Mouse (Mus musculus): Measurements from ENCODE around the gene Brwd1. TPM values are rescaled to one million over a fixed set of nuclear protein-coding genes. Genes with fewer than 3 reads are reported as not detected.
"Not testable (repeated sequence)": the region's sequence is repeated elsewhere in the genome, so short reads cannot be mapped to it uniquely, and the experiment has no call there.

Brwd1 gene
- polyA plus RNA-seq (2016; fragmentation: Nextera tagmentation; extraction: Ambion mirVana) = 89.2 and 93.6 TPM in 2 replicates

DNA sequence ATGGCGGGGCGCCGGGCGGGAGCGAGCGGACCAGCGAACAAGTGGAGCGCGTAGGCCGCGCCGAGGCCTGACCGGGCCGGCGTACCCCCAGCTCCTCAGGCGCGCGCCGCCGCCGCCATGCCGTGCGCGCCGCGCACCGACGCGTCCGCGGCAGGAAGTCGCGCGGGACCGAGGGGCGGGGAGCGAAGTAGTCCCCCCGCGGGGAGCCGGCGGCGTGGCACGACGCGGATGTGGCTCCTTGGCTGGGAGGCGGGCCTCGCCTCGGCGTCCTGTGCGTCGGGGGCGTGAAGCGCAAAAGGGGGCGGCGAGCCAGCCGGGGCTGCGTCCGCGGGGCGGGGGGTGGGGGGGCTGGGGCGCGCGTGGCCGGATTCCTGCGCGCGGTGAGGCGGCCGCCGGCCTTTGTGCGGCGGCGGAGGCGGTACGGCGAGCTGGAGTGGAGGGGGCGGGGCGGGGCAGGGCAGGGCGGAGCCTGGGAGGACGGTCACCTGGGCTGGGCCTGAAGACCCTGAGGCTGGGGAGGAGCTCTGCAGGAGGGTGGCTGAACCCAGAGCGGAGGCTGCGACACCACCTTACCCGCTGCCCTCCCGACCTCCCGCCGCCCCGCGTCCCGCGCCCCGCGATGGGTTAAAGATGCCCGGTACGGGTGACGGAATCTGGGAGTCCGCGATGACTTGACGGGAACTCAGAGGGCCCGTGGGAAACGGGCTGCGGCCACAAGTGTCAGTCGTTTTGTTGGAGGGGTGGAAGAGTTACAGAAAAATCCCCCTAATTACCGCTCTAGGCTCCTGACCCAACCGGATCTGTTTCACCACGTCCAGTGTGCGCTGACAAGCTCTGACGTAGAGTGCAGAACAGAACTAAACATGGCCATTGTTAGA, at the start of gene Brwd1:
Gene Brwd1 (minus strand): TSS at position 226 of the 878 bp plus-strand sequence.
- Histone ChIP-seq H3K4me3 (peak within 1 kb of the TSS; percentile 100), H3K27me3 (ENCODE audit: insufficient read depth, poor library complexity, severe bottlenecking) (no peaks in the 10 kb centered on the region), H3K27ac (peak within 1 kb of the TSS; percentile 99), H3K36me3 (peaks cover 30% of the 10 kb centered on the region), H3K9me3 (no peaks in the 10 kb centered on the region), H3K4me1 (peaks cover 27% of the 10 kb centered on the region)
- DNase-seq (ENCODE audit: low spot score) = peak; percentile 96
- WGBS = 1% methylated on average over 86 of the region's 107 CpGs

DNA sequence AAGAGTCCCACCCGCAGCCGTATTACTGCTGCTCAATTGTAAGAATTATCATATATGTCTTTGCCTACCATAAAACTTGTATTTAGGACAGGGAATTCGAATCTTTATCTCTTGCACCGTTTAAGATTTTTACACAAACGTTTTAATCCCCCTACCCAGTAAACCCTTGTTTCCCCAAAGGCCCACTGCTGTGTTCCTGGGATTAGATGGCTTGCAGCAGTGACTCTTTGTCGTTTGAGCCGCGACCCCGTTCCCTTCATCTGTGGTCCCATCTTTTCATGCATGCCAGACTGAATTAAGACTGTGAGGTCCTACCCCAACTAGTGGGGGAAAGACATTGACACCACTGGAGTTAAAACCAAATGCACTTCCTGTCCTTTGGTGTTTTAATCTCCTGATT, 46.1 kb upstream of the Brwd1 start:
- peaks cover 20% of the 10 kb centered on the region for H3K4me1 ChIP-seq
- H3K27me3 ChIP-seq (ENCODE audit: insufficient read depth, poor library complexity, severe bottlenecking) = no peaks in the 10 kb centered on the region
- 3% methylated on average over 9 of the region's 9 CpGs for WGBS
- H3K27ac ChIP-seq = peak overlapping the region; percentile 100
- no peaks in the 10 kb centered on the region for H3K9me3 ChIP-seq
- H3K36me3 ChIP-seq = peaks cover 35% of the 10 kb centered on the region
- DNase-seq (ENCODE audit: low spot score) = no peak
- peak overlapping the region; percentile 97 for H3K4me3 ChIP-seq

DNA sequence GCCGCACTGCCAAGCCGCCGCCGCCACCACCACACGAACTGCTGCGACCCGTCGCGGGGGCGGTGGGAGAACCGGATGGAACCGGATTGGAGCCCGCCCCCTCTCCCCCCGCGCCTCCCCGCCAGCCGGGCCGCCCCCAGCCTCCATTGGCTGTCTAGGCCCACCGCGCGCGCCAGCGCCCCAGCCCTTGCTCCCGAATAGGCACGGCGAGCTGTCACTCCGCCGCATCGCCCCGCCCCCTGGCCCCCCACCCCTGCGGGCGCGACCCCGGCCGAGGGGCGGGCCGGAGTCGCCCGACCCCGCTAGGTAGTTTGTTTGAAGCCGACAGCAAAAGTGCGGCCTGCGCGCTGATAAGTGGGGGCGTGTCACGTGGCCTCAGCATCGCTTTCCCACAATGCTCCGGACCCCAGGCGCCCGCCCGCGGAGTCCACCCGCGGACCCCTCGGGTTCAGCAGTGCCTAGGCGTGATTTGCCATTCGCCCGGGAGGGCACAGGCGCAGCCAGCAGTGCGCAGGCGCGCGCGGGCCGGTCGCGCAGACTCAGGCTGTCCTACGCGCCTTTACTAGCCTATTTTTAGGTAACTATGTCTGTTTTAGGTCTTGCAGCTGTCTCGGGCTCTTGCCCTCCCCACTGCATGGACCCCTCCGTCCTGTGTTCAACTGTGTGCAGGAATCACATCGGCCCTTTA, 45.5 kb upstream of the Brwd1 start, which contains the start of gene Hmgn1:
Gene Hmgn1 (minus strand): TSS at position 73 of the 688 bp plus-strand sequence.
- DNase-seq (ENCODE audit: low spot score) = peak; percentile 99
- Histone ChIP-seq H3K9me3 (no peaks in the 10 kb centered on the region), H3K36me3 (peaks cover 41% of the 10 kb centered on the region), H3K27me3 (ENCODE audit: insufficient read depth, poor library complexity, severe bottlenecking) (no peaks in the 10 kb centered on the region), H3K4me1 (peaks cover 20% of the 10 kb centered on the region), H3K4me3 (peak within 1 kb of the TSS; percentile 97), H3K27ac (peak within 1 kb of the TSS; percentile 100)
- WGBS = under 1% methylated on average over 65 of the region's 72 CpGs

DNA sequence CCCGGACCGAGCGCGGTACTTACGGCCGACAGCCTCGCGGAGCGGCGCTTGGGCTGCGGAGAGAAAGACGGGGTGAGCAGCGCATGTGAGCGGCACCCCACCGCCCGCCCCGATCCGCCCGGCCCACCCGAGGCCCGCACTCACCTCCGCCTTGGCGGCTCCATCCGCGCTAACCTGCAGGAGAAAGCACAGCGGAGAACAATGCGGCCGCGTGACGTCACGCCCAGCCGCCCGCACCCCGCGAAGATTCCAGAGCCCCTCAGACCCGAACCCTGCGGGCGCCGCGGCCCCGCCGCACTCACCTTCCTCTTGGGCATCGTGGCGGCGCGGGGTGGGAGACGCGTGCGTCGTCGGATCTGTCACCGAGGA, 44.9 kb upstream of the Brwd1 start:
- H3K27ac ChIP-seq = peak overlapping the region; percentile 100
- peaks cover 47% of the 10 kb centered on the region for H3K36me3 ChIP-seq
- no peak for DNase-seq (ENCODE audit: low spot score)
- H3K4me3 ChIP-seq = peak overlapping the region; percentile 97
- peaks cover 20% of the 10 kb centered on the region for H3K4me1 ChIP-seq
- H3K9me3 ChIP-seq = no peaks in the 10 kb centered on the region
- under 1% methylated on average over 52 of the region's 52 CpGs for WGBS
- H3K27me3 ChIP-seq (ENCODE audit: insufficient read depth, poor library complexity, severe bottlenecking) = no peaks in the 10 kb centered on the region

DNA sequence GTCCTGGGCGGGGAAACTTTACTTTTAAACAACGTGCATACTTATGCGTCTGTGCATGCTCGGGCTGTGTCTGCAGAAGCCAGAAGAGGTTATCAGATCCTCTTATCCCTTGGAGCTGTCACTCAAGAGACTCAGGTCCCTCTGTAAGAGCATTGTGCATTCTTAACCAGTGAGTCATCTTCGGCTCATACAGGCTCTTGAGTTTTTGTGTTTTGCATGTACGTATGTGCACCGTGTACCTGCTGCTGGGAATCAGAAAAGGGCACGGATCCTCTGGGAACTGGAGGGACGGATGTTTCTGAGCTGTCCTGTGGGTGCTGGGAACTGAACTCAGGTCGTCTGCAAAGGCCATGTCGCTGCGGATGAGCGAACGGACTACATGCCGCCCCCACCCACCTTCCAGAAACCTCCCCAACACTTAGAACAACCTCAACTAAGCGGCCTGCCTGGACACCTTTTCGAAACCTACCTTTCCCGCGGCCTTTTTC, 44.4 kb upstream of the Brwd1 start:
- Histone ChIP-seq H3K36me3 (peaks cover 50% of the 10 kb centered on the region), H3K4me1 (peaks cover 20% of the 10 kb centered on the region), H3K4me3 (peak overlapping the region; percentile 97), H3K27me3 (ENCODE audit: insufficient read depth, poor library complexity, severe bottlenecking) (no peaks in the 10 kb centered on the region), H3K27ac (peak overlapping the region; percentile 100), H3K9me3 (no peaks in the 10 kb centered on the region)
- peak; percentile 83 for DNase-seq (ENCODE audit: low spot score)
- 3% methylated on average over 19 of the region's 19 CpGs for WGBS

DNA sequence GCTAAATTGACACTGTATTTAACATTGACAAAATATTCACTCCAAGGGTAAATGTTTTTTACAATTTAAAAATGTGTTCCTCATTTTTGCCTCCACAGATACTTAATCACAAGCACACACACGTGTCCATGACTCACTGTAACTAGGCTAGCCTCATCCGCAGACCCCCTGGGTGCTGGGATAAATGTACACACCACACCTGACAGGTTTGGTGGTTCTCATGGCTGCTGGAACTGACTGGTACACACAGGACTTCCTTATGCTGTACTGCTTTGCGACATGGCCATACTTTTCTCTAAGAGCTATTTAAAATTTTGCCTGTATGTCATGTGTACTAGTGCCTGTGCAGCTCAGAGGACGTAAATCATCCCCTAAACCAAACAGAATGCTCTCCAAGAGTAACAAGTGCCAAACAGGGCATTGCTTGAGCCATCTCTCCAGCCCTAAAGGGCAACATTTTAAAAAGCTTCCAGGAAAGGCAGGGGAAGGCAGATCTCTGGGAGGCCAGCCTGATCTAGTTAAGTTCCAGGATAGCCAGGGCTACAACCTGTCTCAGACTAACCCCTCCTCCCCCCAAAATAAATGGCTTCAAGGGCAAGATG, 37.8 kb upstream of the Brwd1 start:
- Histone ChIP-seq H3K4me3 (no peak overlapping the region), H3K4me1 (0 out of 2 replicates have a peak, but pooled peaks cover 3% of the 10 kb centered on the region), H3K36me3 (peaks cover 50% of the 10 kb centered on the region), H3K9me3 (no peaks in the 10 kb centered on the region), H3K27me3 (ENCODE audit: insufficient read depth, poor library complexity, severe bottlenecking) (no peaks in the 10 kb centered on the region), H3K27ac (no peak overlapping the region)
- 74% methylated on average over 4 of the region's 4 CpGs for WGBS
- no peak for DNase-seq (ENCODE audit: low spot score)

DNA sequence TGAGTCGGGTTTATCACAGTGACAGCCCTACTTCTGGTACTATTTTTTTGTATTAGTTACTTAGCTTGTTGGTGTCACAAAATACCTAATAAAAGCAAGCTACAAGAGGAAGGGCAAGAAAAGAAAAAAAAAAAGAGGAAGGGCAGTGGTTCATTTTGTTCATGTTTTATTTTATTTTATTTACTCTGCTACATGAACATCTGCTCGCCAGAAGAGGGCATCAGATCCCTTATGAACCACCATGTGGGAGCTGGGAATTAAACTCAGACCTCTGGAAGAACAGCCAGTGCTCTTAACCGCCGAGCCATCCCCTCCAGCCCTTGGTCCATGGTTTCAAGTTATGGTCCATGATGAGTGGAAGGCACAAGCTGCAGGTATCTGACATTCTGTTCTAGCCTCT, 32.4 kb upstream of the Brwd1 start:
- no peak overlapping the region; the same call in 1 of the 2 replicates for H3K27ac ChIP-seq
- DNase-seq (ENCODE audit: low spot score) = no peak
- no peaks in the 10 kb centered on the region for H3K9me3 ChIP-seq
- H3K27me3 ChIP-seq (ENCODE audit: insufficient read depth, poor library complexity, severe bottlenecking) = no peaks in the 10 kb centered on the region
- 44% methylated on average over 4 of the region's 4 CpGs for WGBS
- H3K36me3 ChIP-seq = peaks cover 7% of the 10 kb centered on the region; the same call in 1 of the 2 replicates
- H3K4me3 ChIP-seq = no peak overlapping the region
- peaks cover 3% of the 10 kb centered on the region; the same call in 1 of the 2 replicates for H3K4me1 ChIP-seq

DNA sequence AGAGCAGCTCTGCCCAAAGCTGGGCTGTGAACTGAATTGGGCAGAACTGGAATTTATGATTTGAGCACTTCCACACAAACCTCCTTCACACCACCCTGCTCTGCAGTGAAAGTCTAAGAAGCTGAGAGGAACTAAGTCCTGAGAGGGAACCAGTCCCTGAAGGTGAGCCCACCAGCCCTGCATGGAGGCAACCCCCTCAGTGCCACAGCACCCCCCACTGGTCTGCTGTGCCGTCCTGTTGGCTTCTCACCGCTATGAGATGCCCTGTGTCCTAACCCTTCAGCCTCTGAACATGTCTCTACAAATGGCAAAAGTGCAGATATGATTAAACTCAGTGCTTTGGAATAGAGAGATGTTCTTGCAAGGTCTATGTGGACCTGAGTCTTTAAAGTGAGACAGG, 30.4 kb upstream of the Brwd1 start:
- WGBS = 42% methylated on average over 2 of the region's 2 CpGs
- H3K9me3 ChIP-seq = no peaks in the 10 kb centered on the region
- peaks cover 3% of the 10 kb centered on the region; the same call in 1 of the 2 replicates for H3K36me3 ChIP-seq
- no peak overlapping the region for H3K4me3 ChIP-seq
- no peaks in the 10 kb centered on the region; the same call in 1 of the 2 replicates for H3K4me1 ChIP-seq
- H3K27ac ChIP-seq = no peak overlapping the region
- no peak for DNase-seq (ENCODE audit: low spot score)
- no peaks in the 10 kb centered on the region for H3K27me3 ChIP-seq (ENCODE audit: insufficient read depth, poor library complexity, severe bottlenecking)

DNA sequence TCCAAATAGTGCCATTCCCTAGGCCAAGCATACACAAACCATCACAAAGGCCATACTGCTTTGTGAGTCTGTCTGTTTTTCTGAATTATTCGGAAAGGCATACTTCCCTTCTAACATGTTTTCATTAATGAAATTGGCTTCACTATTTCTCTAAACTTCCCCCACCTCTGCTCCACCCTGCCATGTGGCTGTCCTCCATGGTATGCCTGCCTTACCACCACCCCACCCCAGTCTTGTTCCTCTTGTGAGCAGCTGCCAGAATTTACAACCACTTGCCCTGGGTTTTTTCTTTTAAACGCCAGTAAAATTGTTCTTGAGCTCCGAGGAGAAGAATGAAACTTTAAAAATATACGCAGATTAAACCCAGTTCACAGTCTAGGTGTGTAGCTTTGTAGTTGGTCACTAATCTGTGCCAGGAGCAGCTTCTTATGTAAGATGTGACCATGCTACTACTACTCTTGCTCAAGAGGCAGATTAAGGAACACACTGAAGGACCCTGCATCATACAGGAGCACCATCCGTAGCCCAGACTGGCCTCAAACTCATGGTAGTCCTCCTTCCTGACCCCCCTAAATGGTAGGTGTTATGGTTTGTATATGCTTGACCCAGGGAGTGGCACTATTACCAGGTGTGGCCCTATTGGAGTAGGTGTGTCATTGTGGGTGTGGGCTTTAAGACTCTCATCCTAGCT, 28.5 kb upstream of the Brwd1 start:
- 87% methylated on average over 5 of the region's 5 CpGs for WGBS
- Histone ChIP-seq H3K4me3 (no peak overlapping the region), H3K27me3 (ENCODE audit: insufficient read depth, poor library complexity, severe bottlenecking) (no peaks in the 10 kb centered on the region), H3K4me1 (no peaks in the 10 kb centered on the region; the same call in 1 of the 2 replicates), H3K9me3 (no peaks in the 10 kb centered on the region), H3K27ac (no peak overlapping the region), H3K36me3 (no peaks in the 10 kb centered on the region)
- DNase-seq (ENCODE audit: low spot score) = no peak

DNA sequence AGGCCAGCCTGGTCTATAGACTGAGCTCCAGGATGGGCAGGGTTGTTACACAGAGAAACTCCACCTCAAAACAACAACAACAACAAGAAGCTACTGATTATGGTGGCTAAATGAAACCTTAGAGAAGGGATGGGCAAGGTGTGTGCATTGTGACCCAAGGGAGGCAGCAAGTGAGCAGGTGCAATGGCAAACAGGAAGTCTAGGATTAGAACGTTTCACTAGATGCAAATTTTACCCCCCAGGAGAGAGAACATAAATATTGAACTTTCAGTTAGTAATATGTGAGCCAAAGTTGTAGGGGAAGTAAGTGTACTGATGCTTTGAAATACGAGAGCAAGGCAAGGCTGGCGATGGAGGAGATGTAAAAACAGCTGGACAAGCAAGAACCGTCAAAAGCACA, 27.3 kb upstream of the Brwd1 start:
- 67% methylated on average over 4 of the region's 4 CpGs for WGBS
- no peaks in the 10 kb centered on the region for H3K27me3 ChIP-seq (ENCODE audit: insufficient read depth, poor library complexity, severe bottlenecking)

DNA sequence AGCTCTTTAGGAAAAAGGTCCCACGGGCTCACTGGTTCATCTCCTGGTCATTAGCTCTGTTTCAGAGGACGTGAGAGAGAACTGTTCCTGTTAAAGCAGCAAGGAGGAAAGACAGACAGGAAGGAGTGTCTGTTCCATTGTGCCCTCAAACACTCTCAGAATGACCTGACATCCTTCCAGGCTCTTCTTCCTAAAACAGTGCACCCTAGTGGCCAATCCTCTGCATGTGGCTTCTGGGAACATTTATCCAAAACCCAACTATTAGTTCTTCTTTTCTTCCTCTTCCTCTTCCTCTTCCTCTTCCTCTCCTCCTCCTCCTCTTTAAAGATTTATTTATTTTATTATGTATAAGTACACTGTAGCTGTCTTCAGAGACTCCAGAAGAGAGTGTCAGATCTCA, 20.7 kb upstream of the Brwd1 start:
- H3K27ac ChIP-seq = no peak overlapping the region
- no peak overlapping the region for H3K4me3 ChIP-seq
- H3K9me3 ChIP-seq = no peaks in the 10 kb centered on the region
- no peaks in the 10 kb centered on the region for H3K36me3 ChIP-seq
- H3K4me1 ChIP-seq = no peaks in the 10 kb centered on the region
- 39% methylated on average over 2 of the region's 2 CpGs for WGBS
- H3K27me3 ChIP-seq (ENCODE audit: insufficient read depth, poor library complexity, severe bottlenecking) = no peaks in the 10 kb centered on the region
- no peak for DNase-seq (ENCODE audit: low spot score)

More for the DNA sequence above, 27.3 kb upstream of the Brwd1 start:
- Histone ChIP-seq H3K27ac (no peak overlapping the region), H3K4me1 (no peaks in the 10 kb centered on the region; the same call in 1 of the 2 replicates), H3K36me3 (no peaks in the 10 kb centered on the region), H3K9me3 (no peaks in the 10 kb centered on the region), H3K4me3 (no peak overlapping the region)
- no peak for DNase-seq (ENCODE audit: low spot score)

DNA sequence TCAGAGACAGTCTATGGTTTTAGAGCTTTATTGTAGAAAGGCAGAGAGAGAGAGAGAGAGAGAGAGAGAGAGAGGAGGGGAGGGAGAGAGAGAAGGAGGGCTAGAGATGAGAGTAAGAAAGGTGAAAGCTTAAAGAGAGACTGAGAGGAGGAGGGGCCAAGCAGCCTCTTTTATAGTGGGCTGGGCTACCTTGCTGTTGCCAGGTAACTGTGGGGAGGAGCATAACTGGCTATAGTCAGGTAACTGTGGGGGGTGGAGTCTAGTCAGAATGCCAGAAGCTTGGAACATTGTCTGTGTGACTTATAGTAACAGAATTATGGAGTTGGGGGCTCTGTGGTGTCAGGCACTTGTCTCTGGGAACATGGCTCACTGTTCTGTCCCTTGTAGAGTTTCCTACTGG, 15.5 kb upstream of the Brwd1 start:
- H3K4me1 ChIP-seq; H3K27me3 ChIP-seq (ENCODE audit: insufficient read depth, poor library complexity, severe bottlenecking); H3K27ac ChIP-seq; DNase-seq (ENCODE audit: low spot score); H3K4me3 ChIP-seq; H3K9me3 ChIP-seq; H3K36me3 ChIP-seq: not testable (repeated sequence)

All from heart, embryonic 10.5 days (tissue).